Mouse (Mus musculus): ENCODE measurements around the gene Nrp1.

Nrp1 gene

DNA sequence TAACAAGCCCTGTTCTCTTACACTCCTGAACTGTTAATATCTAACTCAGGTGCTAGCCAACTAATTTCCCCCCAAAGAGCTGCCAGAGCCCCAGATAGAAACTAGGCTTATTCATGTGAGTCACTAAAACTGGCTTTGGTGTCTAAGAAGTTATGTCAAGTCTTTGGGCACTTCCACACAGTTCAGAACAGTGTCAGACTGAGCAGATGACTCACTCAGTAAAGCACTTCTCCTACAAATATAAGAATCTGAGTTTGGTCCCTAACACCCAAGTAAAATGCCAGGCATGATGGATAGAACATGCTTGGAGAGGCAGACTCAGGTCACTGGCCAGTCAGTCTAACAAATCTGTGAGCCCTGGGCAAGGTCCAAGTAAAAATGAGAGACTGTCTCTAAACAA, 65.4 kb downstream of the Nrp1 start:
- DNase-seq: no peak

DNA sequence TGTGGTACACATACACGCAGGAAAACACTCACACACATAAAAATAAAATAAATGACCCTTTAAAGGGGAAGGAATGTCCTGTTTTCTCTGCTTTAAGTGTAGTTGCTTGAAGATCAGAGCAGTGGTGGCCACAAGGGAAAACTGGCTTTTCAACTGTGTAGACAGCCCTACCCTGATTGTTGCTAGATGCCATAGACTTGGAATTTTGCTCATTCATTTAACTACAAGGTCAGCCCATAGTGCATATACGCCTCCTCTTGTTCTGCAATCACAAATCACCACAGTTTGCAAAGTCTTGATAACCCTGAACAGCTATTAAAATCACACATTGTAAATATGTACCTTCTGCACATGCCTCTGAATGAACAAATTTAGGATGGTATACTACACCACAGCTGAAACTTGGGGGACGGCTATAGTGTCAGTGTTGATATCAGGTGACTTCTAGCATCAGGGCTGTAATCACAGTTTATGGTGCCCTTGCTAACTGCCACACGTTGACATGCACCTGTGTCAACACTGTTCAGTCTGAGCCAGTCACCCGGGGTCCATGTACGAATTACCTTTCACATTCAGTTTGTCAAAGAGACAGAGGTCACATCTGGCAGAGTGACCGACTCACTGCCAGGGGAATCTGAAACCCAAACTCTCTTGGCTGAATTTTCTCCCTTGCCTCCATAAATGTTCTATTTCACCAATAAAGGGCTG, 66.4 kb downstream of the Nrp1 start:
- DNase-seq: no peak

GRCm38 (mm10) chr8:128427071-128427470, 68.7 kb downstream of the Nrp1 start:
- no peak for DNase-seq

GRCm38 (mm10) chr8:128428971-128429370, 70.6 kb downstream of the Nrp1 start:
- DNase-seq: no peak

- no peak for DNase-seq
Observed at GRCm38 (mm10) chr8:128431082-128431481, 72.7 kb downstream of the Nrp1 start.

DNA sequence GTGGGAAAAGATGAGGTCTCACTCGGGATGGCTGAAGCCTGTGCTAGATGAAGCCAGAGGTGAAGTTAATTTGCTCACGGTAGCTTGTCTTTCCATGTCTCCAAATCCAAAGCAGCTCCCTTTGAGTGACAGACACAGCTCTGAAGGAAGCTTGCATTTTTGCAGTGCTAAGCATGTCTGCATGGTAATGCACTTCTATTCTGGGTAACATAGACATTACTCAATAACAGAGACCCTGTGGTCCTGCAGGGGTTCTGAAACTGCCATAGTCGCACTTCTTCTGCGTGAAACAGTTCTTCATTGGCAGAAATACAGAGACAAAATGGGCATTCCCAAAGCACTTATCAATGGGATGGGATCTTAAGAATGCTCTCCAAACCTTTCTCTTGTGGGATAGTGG, 77.3 kb downstream of the Nrp1 start:
- DNase-seq: no peak

DNA sequence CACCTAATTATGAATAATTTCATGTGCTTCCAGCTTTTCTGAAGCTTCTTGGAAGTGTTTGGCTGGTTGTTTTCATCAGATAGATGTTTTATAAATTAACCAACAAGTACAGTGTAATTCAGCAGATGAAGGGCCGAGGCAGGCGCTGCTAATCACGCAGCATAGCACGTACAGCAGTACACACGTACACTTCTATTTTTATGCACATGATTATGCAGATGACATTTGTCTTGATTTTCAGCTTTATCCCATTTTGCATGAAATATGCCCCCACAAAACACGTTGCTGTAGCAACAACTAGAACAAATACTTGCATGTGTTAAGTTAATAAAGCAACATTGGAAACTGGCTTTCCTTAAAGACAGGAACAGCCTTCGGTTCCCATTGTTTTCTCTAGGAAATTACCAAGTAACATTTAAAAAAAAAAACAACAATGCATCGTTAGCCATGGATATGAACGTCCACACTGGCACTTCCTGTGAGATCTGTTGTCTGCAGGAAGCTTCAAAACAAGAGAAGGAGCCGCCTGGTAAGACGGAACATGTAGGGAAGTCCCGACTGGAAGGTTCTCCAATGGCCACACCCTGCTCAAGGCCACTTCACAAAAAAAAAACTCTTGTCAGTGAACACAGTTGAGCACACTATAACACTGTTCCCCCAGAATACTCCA, 78.9 kb downstream of the Nrp1 start:
- DNase-seq: no peak

GRCm38 (mm10) chr8:128441407-128441806, 83.0 kb downstream of the Nrp1 start:
- DNase-seq: no peak

DNA sequence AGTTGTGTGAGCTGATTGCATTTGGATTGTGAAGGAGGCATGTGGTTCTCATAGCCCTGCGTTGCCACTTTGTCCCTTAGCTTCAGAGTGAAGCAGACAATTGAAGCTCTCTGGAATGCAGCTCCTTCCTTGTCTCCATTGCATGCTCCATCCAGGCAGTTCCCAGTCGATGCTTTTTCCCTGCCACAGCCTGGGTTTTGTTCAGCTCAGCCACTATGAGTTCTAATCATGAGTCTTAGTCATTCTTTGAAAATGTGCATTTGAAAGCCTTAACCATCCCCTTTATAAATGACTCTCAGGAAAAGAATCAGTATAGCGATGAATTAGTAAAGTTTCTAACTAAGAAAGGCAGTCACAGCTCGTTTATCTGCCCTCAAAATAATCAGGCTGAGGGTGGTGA, 87.2 kb downstream of the Nrp1 start:
- DNase-seq: no peak

DNA sequence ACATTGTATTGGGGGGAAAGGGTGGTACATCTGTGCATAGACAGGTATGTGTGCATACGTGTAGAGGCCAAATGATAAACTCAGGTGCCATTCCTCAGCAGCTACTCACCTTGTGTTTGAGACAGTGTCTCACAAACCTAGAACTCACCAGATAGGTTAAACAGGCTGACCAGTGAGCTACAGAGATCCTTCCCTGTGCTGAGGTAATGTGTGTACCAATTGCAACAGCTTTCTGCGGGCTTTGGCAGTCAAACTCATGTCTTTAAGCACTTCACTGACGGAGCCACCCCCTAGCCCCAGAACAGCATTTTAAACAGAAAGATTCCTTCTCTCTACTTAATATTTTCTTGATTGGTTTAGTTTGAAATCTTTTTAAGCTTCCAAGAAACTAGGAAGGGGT, 88.2 kb downstream of the Nrp1 start:
- DNase-seq: no peak

- no peak for DNase-seq
Observed at GRCm38 (mm10) chr8:128447320-128447719, 88.9 kb downstream of the Nrp1 start.

DNA sequence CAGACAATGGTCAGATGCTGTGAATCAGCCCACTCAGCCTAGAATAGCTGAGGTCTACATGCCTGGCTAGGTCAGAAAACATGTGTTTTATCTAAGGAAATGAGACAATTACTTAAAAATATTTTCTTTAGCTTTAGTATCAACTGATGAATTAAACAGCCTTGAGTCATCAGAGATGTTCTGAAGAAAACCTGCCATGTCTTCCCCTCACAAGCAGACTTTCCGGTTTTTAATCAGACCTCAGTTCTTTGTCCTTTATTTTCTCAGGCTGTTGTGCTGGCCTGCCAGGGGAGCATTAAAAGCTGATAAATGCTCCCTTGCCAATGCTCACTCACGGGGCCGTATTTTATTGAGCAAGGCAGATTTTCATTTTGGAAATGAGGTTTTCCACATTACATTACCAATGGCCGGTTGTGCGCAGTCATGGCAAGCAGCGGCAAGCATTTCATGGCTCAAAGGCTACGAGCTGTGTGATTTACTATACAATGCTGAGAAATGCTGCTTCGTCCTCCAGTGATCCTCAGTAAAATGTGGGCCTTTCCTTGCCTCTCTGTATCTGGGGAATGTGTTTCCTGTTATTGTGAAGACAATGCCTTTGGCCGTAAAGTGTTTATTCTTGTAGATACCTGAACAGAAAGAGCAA, 92.1 kb downstream of the Nrp1 start:
- DNase-seq: no peak

DNA sequence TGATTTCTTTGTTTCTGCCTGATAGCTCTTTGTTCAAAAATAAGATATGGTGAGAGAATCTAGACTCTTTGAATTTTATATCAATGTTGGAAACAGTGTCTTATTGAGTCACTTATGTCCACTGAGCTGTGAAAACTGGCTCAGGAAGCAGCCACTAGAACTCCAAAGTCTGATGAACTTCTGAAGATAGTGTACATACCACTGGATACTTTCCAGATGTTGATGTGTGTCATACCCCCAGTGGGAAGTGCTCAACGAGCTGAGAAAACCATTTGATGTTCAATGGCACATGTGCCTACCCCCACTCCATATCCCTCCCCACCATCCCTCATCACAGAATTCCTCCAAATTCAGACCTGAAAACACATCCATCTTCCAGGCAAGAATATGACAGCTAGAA, 92.7 kb downstream of the Nrp1 start:
- DNase-seq: no peak

- DNase-seq: no peak
Observed at GRCm38 (mm10) chr8:128453471-128453870, 95.1 kb downstream of the Nrp1 start.

DNA sequence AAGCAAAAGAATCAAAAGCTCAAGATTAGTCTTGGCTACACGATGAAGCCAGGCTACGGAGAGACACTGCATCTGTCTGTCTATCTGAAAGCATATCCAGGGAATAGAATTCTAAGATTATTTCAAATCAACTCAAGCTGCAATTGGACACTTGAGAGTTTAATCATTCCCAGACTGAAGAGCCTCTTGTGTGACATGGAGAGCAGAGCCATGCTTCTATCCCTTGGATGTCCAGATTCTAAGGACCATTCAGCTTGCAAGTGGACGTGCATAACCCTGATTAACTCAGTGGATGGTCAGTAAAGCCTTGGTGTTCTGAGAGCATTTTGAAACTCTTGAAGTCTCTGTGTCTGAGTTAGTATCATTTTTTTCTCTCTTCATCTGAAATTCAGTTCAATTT, 95.6 kb downstream of the Nrp1 start:
- no peak for DNase-seq

DNA sequence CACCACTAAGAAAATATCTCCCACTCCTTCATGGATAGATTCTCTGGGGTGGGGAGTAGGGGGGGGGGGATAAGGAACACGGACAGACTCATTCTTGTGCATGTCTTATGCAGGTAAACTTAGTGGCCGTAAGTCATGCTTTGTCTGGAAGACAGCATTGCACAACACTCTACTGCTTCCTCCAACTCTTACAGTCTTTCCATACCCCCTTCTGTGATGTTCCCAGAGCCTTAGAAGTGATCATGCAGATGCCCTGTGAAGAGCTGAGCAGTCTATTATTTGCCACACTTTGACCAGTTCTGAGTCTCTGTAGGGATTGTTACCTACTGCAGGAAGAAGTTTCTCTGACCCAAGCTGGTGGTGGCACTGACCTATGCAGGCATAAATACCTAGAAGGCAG, 98.9 kb downstream of the Nrp1 start:
- no peak for DNase-seq

GRCm38 (mm10) chr8:128459704-128460103, 101.3 kb downstream of the Nrp1 start:
- DNase-seq: no peak

DNA sequence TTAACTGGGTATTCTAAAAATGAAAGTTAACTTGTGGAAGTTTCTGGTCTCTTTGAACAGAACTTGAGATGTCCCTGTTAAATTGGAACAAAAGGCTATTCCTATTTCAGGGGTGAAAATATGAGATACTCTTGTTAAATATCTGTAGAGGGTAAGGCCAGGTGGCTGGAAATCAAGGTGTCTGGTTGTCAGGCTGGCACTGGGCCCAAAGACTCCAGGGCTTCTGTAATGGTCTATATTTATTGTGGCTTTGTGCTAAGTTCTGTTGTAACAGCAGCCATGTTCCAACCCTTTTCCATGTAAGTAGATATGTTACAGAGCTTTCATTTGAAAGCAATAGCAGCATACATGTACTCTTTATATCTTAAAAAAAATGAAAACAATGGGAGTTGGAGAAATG, 103.3 kb downstream of the Nrp1 start:
- no peak for DNase-seq

- DNase-seq: no peak
Observed at GRCm38 (mm10) chr8:128463162-128463561, 104.8 kb downstream of the Nrp1 start.

DNA sequence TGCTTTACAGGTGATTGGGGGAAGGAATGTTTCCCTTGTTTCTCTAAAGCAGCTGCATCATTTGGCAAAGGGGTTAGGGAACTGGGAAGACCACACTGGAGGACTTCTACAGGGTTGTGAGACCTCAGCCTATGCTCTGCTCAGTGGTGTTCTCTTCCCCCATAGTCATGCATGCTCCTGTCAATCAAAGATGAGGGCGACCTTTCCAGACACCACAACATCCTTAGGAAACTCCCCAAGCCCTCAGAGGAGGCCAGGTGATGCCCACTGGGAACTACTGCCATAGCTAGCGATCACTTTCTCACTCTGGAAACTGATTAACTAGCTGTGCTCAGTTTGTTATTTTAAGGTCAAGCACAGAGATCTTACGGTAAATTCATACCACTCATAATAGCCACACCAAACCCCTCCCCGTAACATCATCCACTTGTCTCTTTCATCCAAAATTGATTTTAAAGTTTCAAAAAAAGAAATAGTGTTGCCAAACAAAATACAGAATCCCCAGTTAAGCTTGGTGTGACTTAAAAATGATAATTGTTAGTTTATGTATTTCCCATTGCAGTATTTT, 105.7 kb downstream of the Nrp1 start:
- DNase-seq: no peak

DNA sequence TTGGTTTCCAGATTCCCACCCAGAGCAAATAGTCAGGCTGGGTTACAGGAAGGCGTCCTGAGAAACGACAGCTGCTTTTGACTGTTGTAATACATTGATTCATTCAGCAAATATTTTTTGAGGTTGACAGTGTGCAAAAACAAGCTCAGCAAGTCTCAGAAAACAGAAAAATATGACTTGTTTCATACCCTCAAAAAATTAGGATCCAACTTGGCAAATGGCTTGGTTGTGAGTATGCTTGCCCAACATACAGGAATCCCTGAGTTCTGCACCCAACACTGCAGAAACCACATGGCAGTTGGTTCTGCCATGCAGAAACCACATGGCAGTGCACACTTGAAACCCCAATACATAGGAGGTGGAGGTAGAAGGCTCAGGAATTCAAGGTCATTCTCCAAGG, 107.1 kb downstream of the Nrp1 start:
- no peak for DNase-seq

GRCm38 (mm10) chr8:128466681-128467430, 108.5 kb downstream of the Nrp1 start:
- DNase-seq: no peak

- DNase-seq: no peak
Observed at GRCm38 (mm10) chr8:128470097-128470496, 111.7 kb downstream of the Nrp1 start.
